Mouse (Mus musculus) forebrain, postnatal 0 days (tissue): ENCODE data around the gene Ly75. TPM values are rescaled to one million over a fixed set of nuclear protein-coding genes. Genes with fewer than 3 reads are reported as not detected.

Experiments
- ATAC-seq: fragments of 200-750 bp; cut with Nextera tagmentation; 2 replicates; pipeline ENCODE4 v1.8.0; 2017; ENCODE audit warnings: mild to moderate bottlenecking, moderate library complexity
- DNase-seq: peaks from one replicate; pipeline ENCODE4 v3.0.0-alpha.2; 2015
- H3K27ac ChIP-seq: fragments of 300-500 bp; sonication (generic); 2 replicates; pipeline ENCODE4 v1.5.1; 2014; ENCODE audit warnings: low read depth, mild to moderate bottlenecking, antibody characterized with exemption, low read length, moderate library complexity, mixed read lengths
- H3K27me3 ChIP-seq: fragments of 300-500 bp; sonication (generic); 2 replicates; pipeline ENCODE4 v1.6.1; 2014; ENCODE audit warnings: mild to moderate bottlenecking, low read length, mixed read lengths; ENCODE audit not compliant: insufficient read depth
- H3K36me3 ChIP-seq: fragments of 300-500 bp; sonication (generic); 2 replicates; pipeline ENCODE4 v1.6.1; 2014; ENCODE audit warnings: mild to moderate bottlenecking, moderate library complexity; ENCODE audit not compliant: insufficient read depth
- H3K4me1 ChIP-seq: fragments of 300-500 bp; sonication (generic); 2 replicates; pipeline ENCODE4 v1.6.1; 2014; ENCODE audit warnings: antibody characterized with exemption; ENCODE audit not compliant: insufficient read depth
- H3K4me2 ChIP-seq: fragments of 300-500 bp; sonication (generic); 2 replicates; pipeline ENCODE4 v1.6.1; 2014; ENCODE audit warnings: low read depth, mild to moderate bottlenecking, moderate library complexity
- H3K4me3 ChIP-seq: fragments of 300-500 bp; sonication (generic); 2 replicates; pipeline ENCODE4 v1.5.1; 2014; ENCODE audit warnings: low read depth, low read length, mixed read lengths
- H3K9ac ChIP-seq: fragments of 300-500 bp; sonication (generic); 2 replicates; pipeline ENCODE4 v1.6.1; 2014; ENCODE audit warnings: mild to moderate bottlenecking
- H3K9me3 ChIP-seq: fragments of 300-500 bp; sonication (generic); 2 replicates; pipeline ENCODE4 v1.6.1; 2016; ENCODE audit warnings: low read length
- CTCF ChIP-seq: sonication (generic); IDR thresholded peaks from 2 replicates; pipeline ENCODE4 v1.5.1; 2016; ENCODE audit warnings: antibody characterized with exemption, control low read depth, low read depth
- WGBS: fragments of 180-500 bp; shearing (Covaris S2); extraction: QIAGEN DNeasy Blood & Tissue Kit; methylation state at CpG from one replicate; pipeline ENCODE4 v1.1.7; 2014; 5-methylcytosine and 5-hydroxymethylcytosine counted together
- polyA plus RNA-seq: library from polyadenylated mRNA; unstranded; fragments of >200 nt; fragmentation: Nextera tagmentation; extraction: Ambion mirVana; gene quantifications from 2 replicates; pipeline ENCODE4 v1.2.1, GENCODE M21; 2015
- total RNA-seq: library from RNA; depleted of rRNA; stranded (reverse); fragments of >200 nt; gene quantifications from 2 replicates; pipeline ENCODE4 v1.2.3, GENCODE M21; 2014

Gene Ly75
- total and polyA plus RNA-seq, 2 experiments from 2014 or later = 1.7 to 4.8 TPM

DNA sequence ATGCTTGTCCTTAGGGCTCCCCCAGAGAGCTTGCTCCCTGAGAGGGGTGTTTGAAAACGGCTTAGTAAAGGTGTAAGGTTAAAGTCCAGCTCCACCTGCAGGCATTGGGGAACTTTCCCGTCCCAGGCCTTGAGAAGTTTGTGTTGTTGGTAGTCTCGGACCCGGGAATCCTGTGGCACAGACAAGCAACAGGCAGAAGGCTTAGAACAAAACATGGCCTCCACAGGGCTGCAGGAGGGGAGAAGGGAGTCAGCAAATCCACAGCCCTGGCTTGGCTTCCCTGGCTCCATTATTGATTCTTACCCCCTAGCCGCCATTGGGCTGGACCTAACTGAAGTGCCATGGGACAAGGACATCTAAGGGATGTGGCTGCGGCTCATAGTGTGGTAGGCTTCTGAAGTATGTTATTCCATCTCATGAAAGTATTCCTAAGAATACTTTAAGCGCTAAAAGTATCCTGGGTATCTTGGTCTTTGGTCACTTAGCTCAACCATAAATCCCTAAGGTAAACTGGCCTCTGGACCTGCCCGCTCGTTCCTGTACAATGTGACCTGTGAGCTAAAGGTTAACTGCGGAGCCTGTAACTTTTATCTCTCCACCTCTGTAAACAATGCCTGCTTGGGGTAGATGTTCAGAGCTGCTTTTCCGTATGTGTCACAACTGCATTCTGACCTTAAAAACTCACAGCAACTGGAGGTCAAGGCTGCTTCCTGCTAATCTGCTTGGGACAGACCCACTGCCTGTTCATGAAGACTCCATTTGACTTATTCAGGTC, 27.1 kb upstream of the Ly75 start:
- DNase-seq (no peak), ATAC-seq (no peak)
- no peak overlapping the region for H3K4me3 ChIP-seq
- no peaks in the 10 kb centered on the region for H3K4me1 ChIP-seq
- no peaks in the 10 kb centered on the region for H3K36me3 ChIP-seq
- WGBS = 84% methylated on average over 11 of the region's 11 CpGs
- H3K27me3 ChIP-seq = no peaks in the 10 kb centered on the region
- H3K27ac ChIP-seq = no peak overlapping the region
- H3K9ac ChIP-seq = no peak overlapping the region
- H3K4me2 ChIP-seq = no peak overlapping the region
- no peaks in the 10 kb centered on the region for H3K9me3 ChIP-seq
- no peak for TF ChIP-seq CTCF

DNA sequence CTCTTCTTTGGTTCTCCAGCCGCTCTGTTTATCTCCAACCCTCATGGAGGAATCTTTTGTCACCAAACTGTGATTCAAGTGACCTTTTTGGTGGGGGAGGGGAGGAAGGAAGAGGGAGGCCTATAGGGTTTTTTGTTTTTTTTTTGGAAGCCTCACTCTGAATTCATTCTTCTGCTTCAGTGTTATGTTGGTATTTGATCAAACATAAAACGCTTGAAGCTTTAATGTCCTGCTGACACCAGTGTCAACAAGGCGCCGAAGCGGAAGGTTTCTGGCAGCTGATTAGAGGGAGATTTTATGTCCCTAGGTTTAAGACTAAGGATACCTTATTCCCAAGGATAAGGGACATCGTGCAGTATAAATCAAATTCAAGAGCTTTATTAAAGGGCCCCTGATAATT, 26.1 kb upstream of the Ly75 start:
- H3K9me3 ChIP-seq = no peaks in the 10 kb centered on the region
- DNase-seq (no peak), ATAC-seq (no peak)
- no peak overlapping the region for H3K9ac ChIP-seq
- no peaks in the 10 kb centered on the region for H3K27me3 ChIP-seq
- H3K4me2 ChIP-seq = no peak overlapping the region
- no peak overlapping the region for H3K27ac ChIP-seq
- no peaks in the 10 kb centered on the region for H3K36me3 ChIP-seq
- no peaks in the 10 kb centered on the region for H3K4me1 ChIP-seq
- H3K4me3 ChIP-seq = no peak overlapping the region
- TF ChIP-seq CTCF = no peak
- WGBS = 39% methylated on average over 6 of the region's 6 CpGs

DNA sequence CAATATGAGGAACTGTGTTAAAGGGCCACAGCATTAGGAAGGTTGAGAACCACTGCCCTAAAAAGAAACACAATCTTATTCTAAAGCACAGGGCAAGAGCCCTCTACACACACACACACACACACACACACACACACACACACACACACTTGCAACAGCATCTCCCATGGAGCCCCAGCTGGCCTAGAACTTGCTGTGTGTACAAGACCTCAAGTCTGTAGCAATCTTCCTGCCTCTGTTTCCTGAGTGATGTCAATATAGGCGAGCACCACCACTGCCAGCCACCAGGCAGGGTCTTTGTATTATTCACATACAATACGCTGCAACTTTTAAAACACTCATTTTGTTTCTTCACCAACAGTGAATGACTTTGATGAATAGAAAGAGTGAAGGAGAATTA, 24.3 kb upstream of the Ly75 start:
- Histone ChIP-seq H3K27me3 (no peaks in the 10 kb centered on the region), H3K4me3 (no peak overlapping the region), H3K9ac (no peak overlapping the region), H3K27ac (no peak overlapping the region), H3K9me3 (no peaks in the 10 kb centered on the region), H3K4me2 (no peak overlapping the region), H3K4me1 (no peaks in the 10 kb centered on the region), H3K36me3 (no peaks in the 10 kb centered on the region)
- DNase-seq (no peak), ATAC-seq (no peak)
- no peak for TF ChIP-seq CTCF
- WGBS = 63% methylated on average over 2 of the region's 2 CpGs

DNA sequence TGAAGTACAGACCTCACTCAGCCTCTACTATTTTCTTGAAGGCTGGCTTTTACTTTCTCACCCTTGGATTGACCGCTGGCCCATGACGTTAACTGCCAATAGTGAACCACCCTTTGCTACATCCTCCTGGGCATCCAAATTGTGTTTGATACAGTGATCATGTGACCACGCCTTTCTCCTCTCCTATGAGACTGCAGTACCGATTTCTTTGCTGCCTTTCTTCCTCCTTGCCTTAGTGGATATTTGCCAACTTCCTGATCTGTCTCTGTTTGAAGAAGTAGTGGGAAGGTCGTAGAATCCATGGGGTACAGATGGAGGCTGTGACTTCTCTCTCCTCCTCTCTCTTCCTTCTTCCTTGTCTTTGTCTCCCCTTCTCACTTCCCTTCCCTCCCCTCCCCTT, 22.3 kb upstream of the Ly75 start:
- no peak for DNase-seq
- Histone ChIP-seq H3K9me3 (no peaks in the 10 kb centered on the region), H3K4me3 (no peak overlapping the region), H3K4me1 (no peaks in the 10 kb centered on the region), H3K27ac (no peak overlapping the region), H3K27me3 (no peaks in the 10 kb centered on the region), H3K4me2 (no peak overlapping the region), H3K36me3 (no peaks in the 10 kb centered on the region), H3K9ac (no peak overlapping the region)
- 93% methylated on average over 5 of the region's 5 CpGs for WGBS
- no peak for ATAC-seq
- no peak for TF ChIP-seq CTCF

DNA sequence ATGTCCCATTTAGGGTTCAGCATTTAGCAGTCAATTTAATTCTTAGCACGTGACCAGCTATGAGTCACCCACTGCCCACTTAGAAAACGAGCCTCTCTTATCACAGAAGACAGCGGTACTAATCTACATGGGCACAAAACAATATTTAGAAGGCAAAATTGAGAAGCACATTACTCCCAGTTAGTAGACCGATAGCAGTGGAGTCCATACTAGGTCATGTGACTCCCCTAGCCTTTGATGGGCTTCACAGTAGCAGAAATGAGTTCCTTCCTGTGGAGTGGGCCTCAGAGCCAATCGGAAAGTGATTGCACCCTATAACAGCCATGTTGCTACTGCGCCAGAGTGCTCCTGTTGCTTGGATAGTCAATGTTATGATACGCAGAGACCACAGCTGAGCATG, 21.7 kb upstream of the Ly75 start:
- ATAC-seq (no peak), DNase-seq (no peak)
- H3K9ac ChIP-seq = no peak overlapping the region
- H3K4me1 ChIP-seq = no peaks in the 10 kb centered on the region
- H3K4me3 ChIP-seq = no peak overlapping the region
- WGBS = 92% methylated on average over 7 of the region's 7 CpGs
- H3K9me3 ChIP-seq = no peaks in the 10 kb centered on the region
- no peaks in the 10 kb centered on the region for H3K27me3 ChIP-seq
- H3K4me2 ChIP-seq = no peak overlapping the region
- no peak overlapping the region for H3K27ac ChIP-seq
- no peak for TF ChIP-seq CTCF
- no peaks in the 10 kb centered on the region for H3K36me3 ChIP-seq

DNA sequence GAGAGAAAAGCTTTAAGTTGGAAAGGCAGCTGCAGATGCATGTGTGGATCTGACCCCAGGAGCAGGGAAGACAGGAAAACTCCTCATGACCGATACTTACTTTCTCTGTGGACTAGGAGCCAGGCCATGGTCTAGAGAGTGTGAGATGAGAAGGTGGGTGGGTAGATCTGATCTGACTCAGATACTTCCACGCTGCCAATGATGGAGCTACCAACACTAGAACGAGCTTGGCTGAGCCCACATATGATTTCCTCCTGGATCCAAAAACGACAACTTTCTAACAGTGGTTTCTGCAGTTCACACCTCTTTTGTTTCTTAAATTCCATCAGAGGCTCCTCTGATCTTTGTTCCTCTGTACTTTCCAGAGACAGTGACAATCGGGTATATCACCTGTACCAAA, 18.6 kb upstream of the Ly75 start:
- WGBS = 83% methylated on average over 5 of the region's 5 CpGs
- ATAC-seq (no peak), DNase-seq (no peak)
- no peak overlapping the region for H3K9ac ChIP-seq
- H3K4me3 ChIP-seq = no peak overlapping the region
- TF ChIP-seq CTCF = no peak
- no peaks in the 10 kb centered on the region for H3K9me3 ChIP-seq
- H3K27me3 ChIP-seq = no peaks in the 10 kb centered on the region
- H3K4me2 ChIP-seq = no peak overlapping the region
- no peaks in the 10 kb centered on the region for H3K4me1 ChIP-seq
- no peaks in the 10 kb centered on the region for H3K36me3 ChIP-seq
- no peak overlapping the region for H3K27ac ChIP-seq

DNA sequence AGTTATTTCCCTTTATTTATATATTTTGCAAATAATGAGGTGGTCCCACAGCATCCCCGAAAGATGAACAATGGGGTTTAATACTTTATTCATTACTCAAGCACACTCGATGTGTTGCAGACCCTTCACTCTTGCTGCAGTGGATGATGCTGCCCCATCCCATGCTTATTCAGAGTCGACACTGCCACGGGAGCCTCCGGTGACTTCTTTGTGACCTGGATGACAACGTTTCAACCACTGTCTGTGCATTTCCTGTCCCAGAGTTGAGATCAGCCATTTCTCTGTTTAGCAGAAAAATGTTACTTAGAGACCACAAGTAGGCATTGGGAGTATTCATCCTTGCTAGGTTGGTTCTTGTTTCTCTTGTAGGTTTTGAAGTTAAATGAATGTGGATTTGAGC, 10.7 kb upstream of the Ly75 start:
- no peak overlapping the region for H3K9ac ChIP-seq
- ATAC-seq = no peak
- H3K36me3 ChIP-seq = no peaks in the 10 kb centered on the region
- H3K27me3 ChIP-seq = no peaks in the 10 kb centered on the region
- H3K4me3 ChIP-seq = no peak overlapping the region
- 77% methylated on average over 6 of the region's 6 CpGs for WGBS
- no peak overlapping the region for H3K4me2 ChIP-seq
- H3K27ac ChIP-seq = no peak overlapping the region
- no peaks in the 10 kb centered on the region for H3K4me1 ChIP-seq
- TF ChIP-seq CTCF = no peak
- no peak for DNase-seq
- H3K9me3 ChIP-seq = no peaks in the 10 kb centered on the region
